Comparison of ENCODE assay signal across 12 mouse cellular contexts in the genomic region with DNA sequence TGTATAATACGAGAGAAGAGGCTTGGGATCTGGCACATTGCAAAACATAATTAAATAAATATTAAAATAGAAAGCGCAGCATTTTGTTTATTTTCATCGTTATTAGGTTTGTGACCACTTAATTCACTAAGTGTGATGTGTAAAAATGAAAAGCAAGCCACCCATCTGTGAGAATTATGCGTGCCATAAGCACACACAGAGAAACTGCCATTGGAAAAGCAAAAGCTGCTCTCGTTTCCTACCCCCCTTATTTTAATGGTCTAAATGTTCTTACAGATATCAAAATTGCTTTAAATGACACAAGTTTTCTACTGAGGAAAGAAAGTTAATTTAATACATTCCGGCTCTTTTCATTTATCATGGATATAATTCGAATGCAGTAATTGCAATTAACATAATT.
DNase-seq lines count a peak whose midpoint lies in the region; ATAC-seq and TF ChIP-seq lines count a peak whose summit lies in the region.
"Had no signal": no experiment of that assay in that cellular context is flagged by ENCODE, and none has a peak within 500 bp of the region (broad histone marks: within the 10 kb centered on the region; RNA-seq: fewer than 3 reads in every experiment).

No protein-coding gene starts in this region.

- ATAC-seq in lung, embryonic 15.5 days (ENCODE audit: borderline replicate concordance, extremely low read depth, low FRiP score, low TSS enrichment): no peak
- ATAC-seq in forebrain, embryonic 14.5 days: peak; percentile 68; the same call in 1 of the 2 replicates
- no peak for ATAC-seq in intestine, postnatal 0 days
- ATAC-seq in neural tube, embryonic 14.5 days (ENCODE audit: low read depth): no peak
- ATAC-seq: activated CD4-positive, CD25-positive, alpha-beta regulatory T cell, adult 4 months had no signal

- DNase-seq in lung, postnatal 14 days: no peak
- DNase-seq in forebrain, embryonic 14.5 days (ENCODE audit: low spot score): no peak
- no peak for DNase-seq in cerebellum, adult 11-12 months
- DNase-seq in urinary bladder, postnatal 14 days (ENCODE audit: low spot score): no peak

- no peak for TF ChIP-seq CTCF in intestine, postnatal 0 days (IDR thresholded peaks at IDR 0.05; ENCODE audit: low read depth)

- H3K4me1 ChIP-seq in lung, embryonic 15.5 days: peaks cover 5% of the 10 kb centered on the region; the same call in 1 of the 2 replicates
- 0 out of 2 replicates have a peak, but pooled peaks cover 6% of the 10 kb centered on the region for H3K4me1 ChIP-seq in forebrain, embryonic 14.5 days (ENCODE audit: control insufficient read depth, insufficient read depth, low read length)
- H3K4me1 ChIP-seq in intestine, postnatal 0 days (replicated peaks; ENCODE audit: control insufficient read depth, insufficient read depth, low read length): no peaks in the 10 kb centered on the region
- H3K4me1 ChIP-seq in neural tube, embryonic 14.5 days (ENCODE audit: control insufficient read depth, insufficient read depth, low read length): peaks cover 4% of the 10 kb centered on the region; the same call in 1 of the 2 replicates
- H3K4me1 ChIP-seq: heart, embryonic 15.5 days had no signal

- no peaks in the 10 kb centered on the region for H3K36me3 ChIP-seq in lung, embryonic 15.5 days
- no peaks in the 10 kb centered on the region for H3K36me3 ChIP-seq in forebrain, embryonic 14.5 days (ENCODE audit: control insufficient read depth, insufficient read depth, low read length)
- no peaks in the 10 kb centered on the region for H3K36me3 ChIP-seq in intestine, postnatal 0 days (ENCODE audit: control insufficient read depth, insufficient read depth)
- no peaks in the 10 kb centered on the region for H3K36me3 ChIP-seq in neural tube, embryonic 14.5 days (ENCODE audit: control insufficient read depth, insufficient read depth, low read length)
- H3K36me3 ChIP-seq: heart, embryonic 15.5 days had no signal

- no peak overlapping the region for H3K9ac ChIP-seq in lung, embryonic 15.5 days
- H3K9ac ChIP-seq in forebrain, embryonic 14.5 days (ENCODE audit: low read length): 0 out of 2 replicates have a peak overlapping the region, but pooled peaks have one; percentile 10
- H3K9ac ChIP-seq in intestine, postnatal 0 days (ENCODE audit: low read depth, low read length): no peak overlapping the region
- no peak overlapping the region for H3K9ac ChIP-seq in neural tube, embryonic 14.5 days (replicated peaks; ENCODE audit: low read depth, low read length)
- H3K9ac ChIP-seq: heart, embryonic 15.5 days; liver, embryonic 14.5 days had no signal

- no peaks in the 10 kb centered on the region for H3K27me3 ChIP-seq in lung, embryonic 15.5 days
- H3K27me3 ChIP-seq in forebrain, embryonic 14.5 days (replicated peaks; ENCODE audit: control insufficient read depth, insufficient read depth, low read length): no peaks in the 10 kb centered on the region
- H3K27me3 ChIP-seq in intestine, postnatal 0 days (replicated peaks; ENCODE audit: control insufficient read depth, insufficient read depth, low read length): no peaks in the 10 kb centered on the region
- H3K27me3 ChIP-seq in neural tube, embryonic 14.5 days (ENCODE audit: control insufficient read depth, insufficient read depth, low read length): no peaks in the 10 kb centered on the region
- H3K27me3 ChIP-seq: heart, embryonic 15.5 days had no signal

- no peaks in the 10 kb centered on the region for H3K9me3 ChIP-seq in lung, embryonic 15.5 days
- no peaks in the 10 kb centered on the region for H3K9me3 ChIP-seq in forebrain, embryonic 14.5 days (replicated peaks; ENCODE audit: control insufficient read depth, low read length)
- no peaks in the 10 kb centered on the region for H3K9me3 ChIP-seq in intestine, postnatal 0 days (ENCODE audit: control insufficient read depth)
- no peaks in the 10 kb centered on the region for H3K9me3 ChIP-seq in neural tube, embryonic 14.5 days (ENCODE audit: control insufficient read depth, low read length)
- H3K9me3 ChIP-seq: heart, embryonic 15.5 days had no signal

- H3K4me2 ChIP-seq in lung, embryonic 15.5 days: peak overlapping the region; percentile 32
- peak overlapping the region; percentile 36 for H3K4me2 ChIP-seq in forebrain, embryonic 14.5 days (ENCODE audit: low read length)
- H3K4me2 ChIP-seq in intestine, postnatal 0 days (replicated peaks; ENCODE audit: low read depth): peak overlapping the region; percentile 35; the same call in 1 of the 2 replicates
- H3K4me2 ChIP-seq in neural tube, embryonic 14.5 days (ENCODE audit: low read depth, low read length): peak overlapping the region; percentile 48

- 75% methylated on average over 7 of the region's 7 CpGs for WGBS in lung, embryonic 15.5 days
- 47% methylated on average over 7 of the region's 7 CpGs for WGBS in forebrain, embryonic 14.5 days
- WGBS in intestine, postnatal 0 days: 81% methylated on average over 7 of the region's 7 CpGs
- 40% methylated on average over 7 of the region's 7 CpGs for WGBS in neural tube, embryonic 14.5 days

- H3K27ac ChIP-seq in lung, embryonic 15.5 days: no peak overlapping the region
- no peak overlapping the region for H3K27ac ChIP-seq in forebrain, embryonic 14.5 days (ENCODE audit: low read depth, low read length)
- no peak overlapping the region for H3K27ac ChIP-seq in intestine, postnatal 0 days (ENCODE audit: low read depth, low read length)
- peak overlapping the region; percentile 24; the same call in 1 of the 2 replicates for H3K27ac ChIP-seq in neural tube, embryonic 14.5 days (ENCODE audit: low read depth, low read length)
- H3K27ac ChIP-seq: heart, embryonic 15.5 days; liver, embryonic 14.5 days had no signal

- H3K4me3 ChIP-seq in lung, embryonic 15.5 days: no peak overlapping the region
- peak overlapping the region; percentile 0; the same call in 1 of the 2 replicates for H3K4me3 ChIP-seq in forebrain, embryonic 14.5 days (ENCODE audit: low read depth, low read length)
- H3K4me3 ChIP-seq in intestine, postnatal 0 days (ENCODE audit: low read depth, low read length): no peak overlapping the region
- peak overlapping the region; percentile 11 for H3K4me3 ChIP-seq in neural tube, embryonic 14.5 days (ENCODE audit: low read depth, low read length)
- H3K4me3 ChIP-seq: erythroblast, embryonic 14.5 days; heart, embryonic 15.5 days; myocyte had no signal

Comparison
In these comparisons a context has a peak if more than half of its experiments do, and no peak if none do; other contexts are left out.
1. H3K4me3 ChIP-seq: peak in forebrain, embryonic 14.5 days (single experiment) and neural tube, embryonic 14.5 days (single experiment); none in lung, embryonic 15.5 days (single experiment) and intestine, postnatal 0 days (single experiment).
2. Peak in every context shown above with its lines, with median percentiles within 50 percentile points of each other: H3K4me2 ChIP-seq.